Mouse (Mus musculus) stomach, embryonic 15.5 days (tissue): ENCODE results near the gene Iffo1. TPM values are rescaled to one million over a fixed set of nuclear protein-coding genes. Genes with fewer than 3 reads are reported as not detected.

ENCODE experiments used
- ATAC-seq: fragments of 200-750 bp; cut with Nextera tagmentation; 2 replicates; pipeline ENCODE4 v1.8.0; 2017; ENCODE audit warnings: low read depth, moderate number of reproducible peaks, moderate TSS enrichment; ENCODE audit not compliant: insufficient read depth, low FRiP score
- H3K27ac ChIP-seq: fragments of 300-500 bp; sonication (generic); 2 replicates; pipeline ENCODE4 v1.5.1; 2015; ENCODE audit warnings: mild to moderate bottlenecking, inconsistent platforms
- H3K27me3 ChIP-seq: fragments of 300-500 bp; sonication (generic); replicated peaks from 2 replicates; pipeline ENCODE4 v1.6.1; 2015; ENCODE audit warnings: inconsistent platforms
- H3K36me3 ChIP-seq: fragments of 300-500 bp; sonication (generic); 2 replicates; pipeline ENCODE4 v1.6.1; 2015; ENCODE audit warnings: inconsistent platforms
- H3K4me1 ChIP-seq: fragments of 300-500 bp; sonication (generic); 2 replicates; pipeline ENCODE4 v1.6.1; 2015; ENCODE audit warnings: inconsistent platforms
- H3K4me2 ChIP-seq: fragments of 300-500 bp; sonication (generic); 2 replicates; pipeline ENCODE4 v1.6.1; 2015; ENCODE audit warnings: mild to moderate bottlenecking, inconsistent platforms
- H3K4me3 ChIP-seq: fragments of 300-500 bp; sonication (generic); replicated peaks from 2 replicates; pipeline ENCODE4 v1.5.1; 2015; ENCODE audit warnings: inconsistent platforms
- H3K9ac ChIP-seq: fragments of 300-500 bp; sonication (generic); 2 replicates; pipeline ENCODE4 v1.6.1; 2015; ENCODE audit warnings: inconsistent platforms
- H3K9me3 ChIP-seq: fragments of 300-500 bp; sonication (generic); 2 replicates; pipeline ENCODE4 v1.6.1; 2016; ENCODE audit warnings: inconsistent platforms
- WGBS: fragments of 180-500 bp; shearing (Covaris S2); methylation state at CpG from one replicate; pipeline ENCODE4 v1.1.7; 2015; 5-methylcytosine and 5-hydroxymethylcytosine counted together
- polyA plus RNA-seq: library from polyadenylated mRNA; unstranded; fragments of >200 nt; fragmentation: Nextera tagmentation; extraction: Ambion mirVana; gene quantifications from 2 replicates; pipeline ENCODE4 v1.2.1, GENCODE M21; 2015

The Iffo1 gene
- polyA plus RNA-seq, 1 experiment from 2014 or later = 8.2 TPM

- H3K27me3 ChIP-seq = no peaks in the 10 kb centered on the region
- WGBS = 80% methylated on average over 5 of the region's 5 CpGs
- no peaks in the 10 kb centered on the region for H3K4me1 ChIP-seq
- H3K4me2 ChIP-seq = no peak overlapping the region
- H3K36me3 ChIP-seq = peaks cover 85% of the 10 kb centered on the region
- no peak for ATAC-seq
- H3K27ac ChIP-seq = no peak overlapping the region
- H3K4me3 ChIP-seq = no peak overlapping the region
- no peaks in the 10 kb centered on the region for H3K9me3 ChIP-seq
- H3K9ac ChIP-seq = no peak overlapping the region
These were observed 37.1 kb downstream of the Iffo1 start for GRCm38 (mm10) chr6:125182133-125182532.

DNA sequence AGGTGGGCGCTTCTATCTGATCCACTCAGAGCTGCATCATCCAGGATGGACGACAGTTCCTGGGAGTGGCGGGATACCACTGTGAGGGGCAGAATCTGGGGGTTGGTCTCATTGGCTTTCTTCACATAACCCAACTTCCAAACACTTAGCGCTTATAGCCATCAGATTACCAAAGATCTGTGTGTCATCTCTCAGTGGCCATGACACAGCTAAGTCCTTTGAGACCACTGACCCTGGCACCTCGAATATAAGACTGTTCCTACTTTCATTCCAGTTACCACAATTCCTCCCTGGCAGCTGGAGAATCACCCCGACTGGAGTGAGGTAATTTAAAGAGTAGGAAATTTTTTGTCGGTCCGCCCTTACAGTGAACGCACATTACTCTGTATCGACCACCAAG is 41.2 kb downstream of the Iffo1 start:
- no peaks in the 10 kb centered on the region for H3K9me3 ChIP-seq
- no peak for ATAC-seq
- 94% methylated on average over 10 of the region's 10 CpGs for WGBS
- H3K4me1 ChIP-seq = 0 out of 2 replicates have a peak, but pooled peaks cover 3% of the 10 kb centered on the region
- no peak overlapping the region for H3K4me3 ChIP-seq
- H3K4me2 ChIP-seq = no peak overlapping the region
- H3K36me3 ChIP-seq = peaks cover 65% of the 10 kb centered on the region
- H3K27ac ChIP-seq = no peak overlapping the region
- no peak overlapping the region for H3K9ac ChIP-seq
- no peaks in the 10 kb centered on the region for H3K27me3 ChIP-seq

DNA sequence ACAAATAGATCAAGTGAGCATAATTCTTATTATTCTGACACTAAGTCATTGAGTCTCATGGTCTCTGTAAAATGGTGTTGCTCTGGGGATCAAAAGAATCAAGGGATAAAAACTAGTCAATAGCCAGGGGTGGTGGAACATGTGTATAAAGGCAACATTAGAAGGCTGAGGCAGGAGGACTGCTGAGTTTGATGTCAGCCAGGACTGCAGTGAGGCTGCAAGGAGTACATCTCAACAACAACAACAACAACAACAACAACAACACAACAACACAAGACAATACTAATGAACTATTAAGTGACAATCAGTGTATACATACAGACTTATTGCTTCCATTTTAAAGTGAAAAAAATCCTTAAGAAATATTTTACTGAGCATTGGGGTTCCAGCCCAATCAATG is 45.8 kb downstream of the Iffo1 start:
- Histone ChIP-seq H3K27me3 (no peaks in the 10 kb centered on the region), H3K9me3 (no peaks in the 10 kb centered on the region), H3K4me2 (peak overlapping the region; percentile 54), H3K27ac (peak overlapping the region; percentile 100; the same call in 1 of the 2 replicates), H3K9ac (peak overlapping the region; percentile 60), H3K36me3 (peaks cover 28% of the 10 kb centered on the region), H3K4me1 (0 out of 2 replicates have a peak, but pooled peaks cover 3% of the 10 kb centered on the region), H3K4me3 (peak overlapping the region; percentile 83)
- ATAC-seq = no peak

DNA sequence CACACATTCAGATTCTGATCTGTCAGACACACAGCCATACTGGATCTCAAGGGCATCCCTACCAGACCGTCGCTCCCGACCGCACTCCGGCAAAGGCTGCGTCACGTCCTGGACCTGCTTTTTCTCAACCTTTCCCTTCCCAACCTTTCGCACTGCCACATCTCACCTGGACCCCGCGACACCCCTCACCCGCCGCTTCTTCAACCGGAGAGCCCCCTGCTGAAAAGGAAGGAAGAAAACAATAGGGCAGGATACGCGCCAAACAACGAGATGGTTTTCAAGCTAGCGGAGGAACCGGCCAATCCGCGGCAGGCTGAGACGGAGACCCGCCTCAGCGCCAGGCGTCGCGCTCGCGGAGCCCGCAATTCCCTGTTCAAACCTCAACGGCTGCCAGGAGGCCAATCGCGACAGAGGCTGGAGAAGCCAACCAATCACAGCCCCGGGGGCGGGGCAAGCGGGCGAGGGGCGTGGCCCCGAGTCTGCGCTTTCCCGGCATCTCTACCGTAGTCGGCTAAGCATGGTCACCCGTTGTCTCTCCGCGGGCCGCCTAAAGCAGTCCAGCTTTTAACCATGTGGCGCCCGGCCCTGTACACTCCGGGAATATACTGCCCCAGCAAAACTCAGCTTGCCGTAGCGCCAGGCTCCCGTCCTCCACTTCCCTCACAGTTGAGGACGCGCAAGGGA is 46.4 kb downstream of the Iffo1 start, which contains the start of the genes Ncapd2 and Mrpl51:
Ncapd2 (minus strand) TSS at position 370 of the 684 bp plus-strand sequence.
Mrpl51 (plus strand) TSS at position 470 of the 684 bp plus-strand sequence.
- H3K9me3 ChIP-seq = no peaks in the 10 kb centered on the region
- under 1% methylated on average over 54 of the region's 54 CpGs for WGBS
- H3K4me3 ChIP-seq = peak within 1 kb of the TSS; percentile 83
- no peaks in the 10 kb centered on the region for H3K27me3 ChIP-seq
- peak; percentile 96 for ATAC-seq
- H3K4me2 ChIP-seq = peak within 1 kb of the TSS; percentile 78
- H3K27ac ChIP-seq = peak within 1 kb of the TSS; percentile 100
- H3K9ac ChIP-seq = peak within 1 kb of the TSS; percentile 60
- H3K4me1 ChIP-seq = 0 out of 2 replicates have a peak, but pooled peaks cover 3% of the 10 kb centered on the region
- H3K36me3 ChIP-seq = peaks cover 22% of the 10 kb centered on the region

GRCm38 (mm10) chr6:125192016-125192714 is 47.1 kb downstream of the Iffo1 start:
- peak; percentile 91 for ATAC-seq
- Histone ChIP-seq H3K27me3 (no peaks in the 10 kb centered on the region), H3K4me2 (peak overlapping the region; percentile 78), H3K27ac (peak overlapping the region; percentile 100), H3K4me1 (0 out of 2 replicates have a peak, but pooled peaks cover 3% of the 10 kb centered on the region), H3K9me3 (no peaks in the 10 kb centered on the region), H3K9ac (peak overlapping the region; percentile 59), H3K36me3 (peaks cover 16% of the 10 kb centered on the region), H3K4me3 (peak overlapping the region; percentile 83)
- under 1% methylated on average over 34 of the region's 34 CpGs for WGBS

GRCm38 (mm10) chr6:125192841-125193240 is 47.8 kb downstream of the Iffo1 start:
- Histone ChIP-seq H3K27ac (peak overlapping the region; percentile 100), H3K36me3 (peaks cover 9% of the 10 kb centered on the region), H3K9ac (peak overlapping the region; percentile 59), H3K4me2 (peak overlapping the region; percentile 78), H3K4me1 (0 out of 2 replicates have a peak, but pooled peaks cover 3% of the 10 kb centered on the region), H3K9me3 (no peaks in the 10 kb centered on the region), H3K4me3 (peak overlapping the region; percentile 83), H3K27me3 (no peaks in the 10 kb centered on the region)
- WGBS = 36% methylated on average over 5 of the region's 5 CpGs
- no peak for ATAC-seq

GRCm38 (mm10) chr6:125193390-125193789 is 48.3 kb downstream of the Iffo1 start:
- Histone ChIP-seq H3K27me3 (no peaks in the 10 kb centered on the region), H3K9ac (no peak overlapping the region), H3K4me3 (peak overlapping the region; percentile 83; the same call in 1 of the 2 replicates), H3K9me3 (no peaks in the 10 kb centered on the region), H3K36me3 (peaks cover 3% of the 10 kb centered on the region), H3K4me2 (peak overlapping the region; percentile 78), H3K27ac (no peak overlapping the region), H3K4me1 (0 out of 2 replicates have a peak, but pooled peaks cover 3% of the 10 kb centered on the region)
- no peak for ATAC-seq
- WGBS = 55% methylated on average over 7 of the region's 7 CpGs

DNA sequence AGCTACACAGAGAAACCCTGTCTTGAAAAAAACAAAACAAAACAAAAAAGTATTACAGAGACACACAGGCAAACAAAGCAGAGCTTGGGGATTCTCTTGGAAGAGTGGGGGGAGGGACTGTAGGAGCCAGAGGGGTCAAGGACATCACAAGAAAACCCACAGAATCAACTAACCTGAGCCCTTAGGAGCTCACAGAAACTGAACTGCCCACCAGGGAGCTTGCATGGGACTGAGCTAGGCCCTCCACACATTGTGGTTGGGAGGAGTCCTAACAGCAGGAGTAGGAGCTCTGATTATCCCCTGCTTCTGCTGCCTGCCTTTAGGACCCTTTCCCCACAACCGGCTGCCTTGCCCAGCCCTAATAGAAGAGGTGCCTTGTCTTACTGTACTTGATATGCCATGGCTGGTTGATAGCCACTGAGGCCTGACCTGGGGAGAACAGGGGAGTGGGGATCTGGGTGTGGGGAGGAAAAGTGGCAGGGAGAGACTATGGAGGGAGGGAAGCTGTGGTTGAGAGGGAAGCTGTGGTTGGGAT is 50.6 kb downstream of the Iffo1 start:
- Histone ChIP-seq H3K27ac (no peak overlapping the region), H3K4me2 (no peak overlapping the region), H3K4me1 (no peaks in the 10 kb centered on the region), H3K9me3 (no peaks in the 10 kb centered on the region), H3K27me3 (no peaks in the 10 kb centered on the region), H3K4me3 (no peak overlapping the region), H3K36me3 (no peaks in the 10 kb centered on the region; the same call in 1 of the 2 replicates), H3K9ac (no peak overlapping the region)
- 54% methylated on average over 1 of the region's 1 CpGs for WGBS
- ATAC-seq = no peak

DNA sequence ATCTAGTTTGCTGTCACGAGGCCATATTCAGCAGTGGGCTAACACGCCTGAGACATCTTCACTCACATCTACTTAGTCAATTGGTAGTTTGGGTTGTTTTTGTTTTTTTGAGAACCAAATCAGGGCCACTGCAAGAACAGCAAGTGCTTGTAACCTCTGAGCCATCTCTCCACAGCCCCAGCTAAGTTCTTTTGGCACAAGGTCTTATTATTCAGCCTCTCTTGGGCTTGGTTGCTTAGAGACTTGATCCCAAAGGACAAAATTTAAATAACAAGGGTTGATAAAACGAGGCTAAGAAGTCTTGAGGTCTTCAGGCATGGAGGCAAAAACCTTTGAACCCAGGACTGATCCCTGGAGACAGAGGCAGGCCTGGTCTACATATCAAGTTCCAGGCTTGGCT is 51.3 kb downstream of the Iffo1 start:
- H3K9me3 ChIP-seq = no peaks in the 10 kb centered on the region
- 72% methylated on average over 3 of the region's 3 CpGs for WGBS
- no peaks in the 10 kb centered on the region; the same call in 1 of the 2 replicates for H3K36me3 ChIP-seq
- no peak overlapping the region for H3K4me2 ChIP-seq
- H3K27ac ChIP-seq = no peak overlapping the region
- no peak overlapping the region for H3K4me3 ChIP-seq
- H3K9ac ChIP-seq = no peak overlapping the region
- H3K4me1 ChIP-seq = no peaks in the 10 kb centered on the region
- no peak for ATAC-seq
- H3K27me3 ChIP-seq = no peaks in the 10 kb centered on the region

DNA sequence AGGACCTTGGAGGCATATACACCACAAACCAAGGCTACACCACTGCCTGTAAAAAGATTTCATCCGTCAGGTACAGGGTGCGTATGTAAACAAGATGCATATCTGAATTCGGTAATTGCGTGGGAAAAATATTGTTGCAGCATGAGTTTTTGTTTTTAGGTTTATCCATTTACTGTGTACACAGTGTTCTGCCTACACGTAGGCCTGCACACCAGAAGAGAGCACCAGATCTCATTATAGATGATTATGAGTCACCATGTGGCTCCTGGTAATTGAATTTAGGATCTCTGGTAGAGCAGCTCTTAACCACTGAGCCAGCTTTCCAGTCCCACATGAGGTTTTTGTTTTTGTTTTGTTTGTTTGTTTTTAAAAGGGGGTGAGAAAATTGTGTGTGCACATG is 52.1 kb downstream of the Iffo1 start:
- H3K27me3 ChIP-seq = no peaks in the 10 kb centered on the region
- WGBS = 79% methylated on average over 5 of the region's 5 CpGs
- H3K27ac ChIP-seq = no peak overlapping the region
- no peak overlapping the region for H3K9ac ChIP-seq
- no peaks in the 10 kb centered on the region; the same call in 1 of the 2 replicates for H3K36me3 ChIP-seq
- no peak for ATAC-seq
- no peak overlapping the region for H3K4me3 ChIP-seq
- no peaks in the 10 kb centered on the region for H3K9me3 ChIP-seq
- H3K4me1 ChIP-seq = no peaks in the 10 kb centered on the region
- H3K4me2 ChIP-seq = no peak overlapping the region

DNA sequence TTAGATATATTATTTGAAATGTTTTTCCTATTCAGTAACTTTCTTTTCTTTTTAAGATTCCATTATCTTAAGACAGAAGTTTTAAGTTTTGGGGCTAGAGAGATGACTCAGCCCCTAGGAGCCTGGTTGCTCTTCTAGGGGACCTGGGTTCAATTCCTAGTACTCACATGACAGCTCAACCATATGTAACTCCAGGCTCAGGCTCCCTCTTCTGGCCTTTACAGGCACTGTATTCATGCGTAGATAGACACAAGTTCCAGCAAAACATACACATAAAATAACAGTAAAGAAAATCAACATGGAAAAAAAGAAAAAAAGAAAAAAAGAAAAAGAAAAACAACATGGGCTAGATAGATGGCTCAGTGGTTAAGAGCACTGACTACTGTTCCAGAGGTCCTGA is 65.4 kb downstream of the Iffo1 start:
- 86% methylated on average over 1 of the region's 1 CpGs for WGBS
- no peaks in the 10 kb centered on the region for H3K4me1 ChIP-seq
- ATAC-seq = no peak

More for the DNA sequence above, 65.4 kb downstream of the Iffo1 start:
- no peak overlapping the region for H3K4me2 ChIP-seq
- no peak overlapping the region for H3K4me3 ChIP-seq
- H3K9me3 ChIP-seq = no peaks in the 10 kb centered on the region
- no peaks in the 10 kb centered on the region for H3K36me3 ChIP-seq
- no peak overlapping the region for H3K9ac ChIP-seq
- H3K27me3 ChIP-seq = 0 out of 2 replicates have a peak, but pooled peaks cover 9% of the 10 kb centered on the region
- no peak overlapping the region for H3K27ac ChIP-seq
